Mouse (Mus musculus): ENCODE results near the gene Dydc2.

Gene Dydc2

GRCm38 (mm10) chr14:41001576-41001975, 67.4 kb downstream of the Dydc2 start:
- no peak for DNase-seq (ENCODE audit: extremely low spot score, low read depth, low spot score)

GRCm38 (mm10) chr14:41000801-41001200, 68.2 kb downstream of the Dydc2 start:
- DNase-seq (ENCODE audit: extremely low spot score, low read depth, low spot score): no peak

- DNase-seq (ENCODE audit: extremely low spot score, low read depth, low spot score): no peak
These were observed 68.9 kb downstream of the Dydc2 start for GRCm38 (mm10) chr14:40999904-41000645.
